Mouse (Mus musculus) kidney, postnatal 36 days (tissue): ENCODE results near the gene Mkks.
"Not testable (repeated sequence)": the region's sequence is repeated elsewhere in the genome, so short reads cannot be mapped to it uniquely, and the experiment has no call there.

Source experiments
- DNase-seq, 2 experiments: peaks; one replicate each; pipeline ENCODE4 v3.0.0; 2021 to 2022; ENCODE audit warnings: mixed read lengths in 2 of 2

The Mkks gene

DNA sequence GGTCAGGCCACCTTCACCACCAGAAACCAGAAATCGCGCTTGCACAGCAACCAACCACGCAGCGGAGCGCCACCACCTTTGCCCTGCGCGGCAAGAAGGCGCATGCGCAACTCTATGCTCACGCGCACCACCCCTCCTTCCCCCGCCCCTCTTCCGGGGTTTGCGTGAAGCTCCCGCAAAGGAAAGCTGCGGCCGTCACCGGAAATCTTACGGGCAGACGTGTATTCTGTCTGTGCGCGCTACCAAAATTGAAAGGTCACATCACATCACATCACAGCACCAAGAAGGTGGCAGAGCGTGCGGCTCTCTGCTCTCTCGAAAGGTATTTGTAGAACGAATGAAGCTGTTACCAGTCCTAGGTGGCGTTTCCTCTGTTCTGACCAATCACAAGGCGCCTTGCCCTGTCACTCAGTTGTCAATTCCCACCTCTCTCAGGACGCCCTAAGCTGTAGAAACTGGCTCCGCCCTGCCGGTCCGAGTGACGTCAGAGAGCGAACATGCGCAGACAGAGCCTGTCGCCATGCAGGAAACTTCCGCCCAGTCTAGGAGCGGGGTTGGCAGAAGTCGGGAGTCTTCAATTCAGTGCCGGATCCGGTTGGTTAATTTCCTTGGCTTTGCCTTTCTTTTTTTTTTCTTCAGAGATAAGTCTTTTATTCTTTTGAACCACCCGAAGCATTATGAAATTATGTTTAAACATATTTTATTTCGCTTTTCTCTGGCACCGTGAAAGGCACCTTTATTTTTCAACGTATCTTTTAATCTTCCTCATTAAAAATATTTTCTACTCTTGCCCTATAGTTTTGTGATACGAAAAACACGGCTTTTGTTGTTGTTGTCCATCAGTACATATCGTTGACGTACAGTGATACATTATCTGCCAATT, at the start of gene Mkks, which contains the start of the genes Slx4ip and AL731706.1:
Mkks (minus strand) TSS at position 322 of the 883 bp plus-strand sequence.
Slx4ip (plus strand) TSS at position 151 of the 883 bp plus-strand sequence.
AL731706.1 (minus strand) TSS at position 322 of the 883 bp plus-strand sequence.
- DNase-seq: peak; percentile 99

DNA sequence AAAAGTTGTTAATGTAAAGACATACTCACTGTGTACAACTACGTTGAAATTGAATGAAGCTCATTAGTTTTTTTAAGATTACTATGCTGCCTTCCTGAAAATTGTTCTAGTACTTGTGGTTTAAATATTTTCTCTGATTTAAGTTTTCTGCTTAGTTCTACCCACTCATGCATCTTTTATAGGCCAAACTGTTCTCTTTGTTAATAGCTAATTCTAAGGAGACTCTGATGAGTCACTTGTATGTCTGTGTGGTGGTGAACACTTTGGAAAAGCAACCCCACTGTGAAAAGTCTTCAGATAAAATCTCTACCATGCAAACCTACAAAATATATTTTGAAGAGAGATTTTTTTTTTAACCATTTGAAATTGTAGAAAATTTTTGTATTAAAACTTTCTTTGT, 47.1 kb upstream of the Mkks start:
- no peak for DNase-seq

DNA sequence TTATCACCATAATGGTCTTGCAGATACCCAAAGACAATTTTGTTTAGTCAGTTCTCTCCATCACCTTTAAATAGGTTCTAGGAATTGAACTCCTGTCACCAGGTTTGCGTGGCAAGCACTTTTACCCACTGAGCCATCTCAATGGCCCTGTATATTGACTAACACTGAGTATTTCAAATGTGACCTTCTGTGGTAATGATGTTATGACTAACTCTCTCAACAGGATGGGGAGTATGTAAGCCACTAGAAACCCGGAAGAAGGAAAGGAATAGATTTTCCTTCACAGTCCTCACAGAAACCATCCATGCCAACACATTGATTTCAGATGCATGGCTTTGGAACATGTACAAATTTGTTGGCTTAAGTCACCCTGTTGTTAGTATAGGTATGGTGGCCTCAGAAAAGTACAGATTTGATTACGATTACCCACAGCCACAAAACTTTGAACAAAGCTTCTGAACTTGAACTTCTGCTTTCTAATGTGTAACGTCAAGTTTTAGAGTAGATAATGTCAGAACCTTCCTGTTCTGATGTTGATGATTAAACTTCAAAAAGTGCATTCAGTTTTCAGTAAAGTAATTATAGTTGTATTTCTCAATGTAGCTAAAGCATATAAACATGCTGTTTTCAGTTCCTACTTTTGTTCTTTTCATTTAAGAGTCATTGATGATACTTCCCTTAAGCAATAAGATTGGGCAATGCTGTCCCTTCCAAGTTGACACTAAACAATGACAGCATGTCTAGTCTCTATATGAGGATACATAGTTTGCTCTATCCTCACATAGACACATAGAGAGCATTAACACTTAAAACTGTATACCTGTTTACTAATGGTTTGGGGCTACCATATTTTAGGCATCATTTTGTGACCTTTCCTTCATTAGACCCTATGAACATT, 45.5 kb upstream of the Mkks start:
- no peak for DNase-seq

DNA sequence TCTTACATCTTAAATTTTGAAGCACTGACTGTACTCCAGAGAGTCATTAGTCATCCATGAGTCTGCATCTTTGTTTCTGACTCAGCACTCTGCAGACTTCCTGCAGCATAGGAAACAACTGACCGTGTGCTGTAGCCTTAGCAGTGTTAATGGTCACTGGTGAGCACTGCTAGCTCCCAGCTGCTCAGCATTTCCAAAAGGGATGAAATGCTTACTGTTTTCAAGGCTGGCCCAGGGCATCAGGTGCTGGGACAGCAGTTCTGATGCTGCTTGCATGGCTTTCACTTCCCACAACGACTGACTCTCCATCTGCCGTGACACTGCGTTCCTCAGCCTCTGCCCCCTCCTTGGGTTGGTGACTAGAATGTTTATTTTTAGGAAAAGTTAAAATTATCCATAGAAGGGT, 29.8 kb upstream of the Mkks start:
- peak; percentile 3 to 7 for DNase-seq

DNA sequence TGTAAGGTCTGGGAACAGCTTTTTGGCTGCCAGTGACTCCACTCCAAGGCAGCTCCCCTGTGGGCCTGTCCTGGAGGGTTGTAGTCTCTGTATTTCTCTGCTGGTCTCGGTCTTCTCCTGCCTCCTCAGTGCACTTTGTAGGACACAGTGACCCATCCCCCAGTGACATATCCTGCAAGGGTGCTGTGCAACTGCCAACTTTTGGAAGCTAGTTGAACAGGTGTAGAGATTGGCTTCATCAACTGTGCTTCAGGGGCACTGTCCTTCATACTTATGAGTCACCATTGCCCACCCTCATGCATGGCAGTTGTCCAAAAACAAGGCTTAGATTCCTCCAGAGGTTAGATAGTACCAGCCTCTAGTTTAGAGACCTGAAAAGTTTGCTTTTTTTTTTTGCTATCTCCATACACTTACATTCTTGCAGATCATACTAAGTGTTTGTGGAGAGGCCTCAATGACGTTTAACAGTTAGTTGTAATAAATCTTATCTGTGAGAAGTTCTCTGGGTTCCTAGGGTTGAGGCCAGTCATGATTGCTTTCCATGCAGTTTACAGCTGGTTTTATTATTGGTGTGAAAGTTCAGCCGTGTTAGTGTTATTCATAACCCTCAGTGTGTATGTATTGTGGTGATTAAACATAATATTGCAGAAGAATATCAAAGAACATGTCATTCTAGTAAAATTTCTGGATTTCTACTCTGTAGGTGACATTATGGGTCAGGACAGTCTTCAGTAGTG, 29.2 kb upstream of the Mkks start:
- DNase-seq: no peak

DNA sequence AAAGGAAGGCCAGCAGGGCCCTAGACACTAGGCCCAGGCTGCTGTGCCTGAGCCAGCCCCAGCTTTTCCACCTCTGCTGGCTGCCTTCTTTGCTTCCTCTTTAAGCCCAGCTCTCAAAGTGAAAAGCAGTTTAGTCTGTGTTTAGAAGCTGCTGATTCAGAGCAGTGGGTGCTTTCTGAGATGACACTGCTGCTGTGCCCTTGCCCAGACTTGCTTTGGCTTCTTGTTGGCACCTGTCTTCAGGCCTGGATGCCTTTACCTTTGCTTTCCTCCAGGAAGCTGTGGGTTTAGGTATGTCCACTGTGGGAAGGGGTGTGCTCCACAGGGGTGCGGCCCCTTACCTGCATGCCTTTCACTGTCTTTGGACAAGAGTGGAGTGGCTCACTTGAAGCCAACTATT, 28.2 kb upstream of the Mkks start:
- no peak for DNase-seq

DNA sequence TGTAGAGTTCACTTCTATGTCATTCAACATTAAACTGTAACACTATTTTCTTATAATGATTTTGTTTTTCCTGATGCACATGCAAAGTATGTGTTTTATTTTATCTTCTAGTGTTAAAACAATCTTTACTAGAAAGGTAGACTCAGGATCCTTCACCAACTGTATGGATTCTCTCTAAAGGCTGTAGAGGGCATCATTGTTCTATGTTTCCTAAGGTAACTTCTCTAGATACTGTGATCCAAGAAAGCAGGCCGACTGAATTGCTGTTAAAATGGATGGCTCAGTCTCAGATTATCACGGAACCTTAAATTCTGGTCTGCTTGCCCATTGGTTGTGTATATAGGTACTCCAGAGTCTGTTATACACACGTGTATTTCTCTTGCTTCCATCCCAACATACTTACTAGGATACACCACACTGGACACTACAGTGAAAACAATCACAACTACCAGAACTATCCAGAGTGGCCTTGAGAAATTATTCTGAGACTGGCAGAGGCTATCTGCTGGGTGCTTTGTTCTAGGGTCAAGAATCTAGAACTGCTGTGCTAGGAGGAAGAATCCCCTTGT, 23.2 kb upstream of the Mkks start:
- no peak for DNase-seq

DNA sequence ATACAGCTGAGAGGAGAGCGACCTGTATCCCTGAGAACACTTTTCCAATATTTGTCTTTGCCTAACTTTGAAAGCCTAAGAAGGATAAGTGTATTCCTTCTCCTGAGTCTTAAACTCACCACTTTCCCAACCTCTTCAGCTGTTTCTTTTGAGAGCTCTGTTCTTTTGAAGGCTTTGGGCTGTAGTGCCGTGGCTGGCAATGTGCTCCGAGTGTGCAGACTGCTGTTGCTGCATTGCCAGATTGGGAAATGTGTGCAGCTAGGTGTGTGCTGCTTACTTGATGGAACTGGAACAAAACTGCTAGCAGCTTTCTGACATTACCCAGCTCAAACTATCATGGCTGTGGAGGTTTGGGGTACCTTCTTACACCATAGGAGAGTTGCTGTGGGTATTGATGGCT, 21.8 kb upstream of the Mkks start:
- DNase-seq: no peak

DNA sequence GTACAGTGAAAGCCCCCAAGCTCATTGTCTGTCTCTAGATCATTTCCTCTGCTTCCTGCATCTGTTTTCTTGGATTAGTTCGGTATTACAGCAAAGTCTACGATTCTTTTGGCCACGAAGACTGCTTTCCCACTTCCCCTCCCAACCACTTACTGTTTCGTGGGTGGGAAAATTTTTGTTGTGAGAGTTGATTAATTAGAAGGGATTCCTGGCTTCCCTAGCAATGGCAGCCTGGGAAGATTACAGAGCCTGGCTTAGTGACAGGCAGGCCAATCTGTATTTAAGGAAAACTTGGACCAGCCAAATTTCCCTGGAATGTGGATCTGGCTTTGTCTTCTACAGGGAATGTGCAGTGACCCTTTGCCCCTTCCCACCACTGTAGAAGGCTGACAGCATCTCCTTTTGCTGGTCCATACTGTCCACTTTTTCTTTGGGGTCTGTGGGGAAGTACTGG, 20.8 kb upstream of the Mkks start:
- peak in 1 of 2 experiments; percentile 19 for DNase-seq

DNA sequence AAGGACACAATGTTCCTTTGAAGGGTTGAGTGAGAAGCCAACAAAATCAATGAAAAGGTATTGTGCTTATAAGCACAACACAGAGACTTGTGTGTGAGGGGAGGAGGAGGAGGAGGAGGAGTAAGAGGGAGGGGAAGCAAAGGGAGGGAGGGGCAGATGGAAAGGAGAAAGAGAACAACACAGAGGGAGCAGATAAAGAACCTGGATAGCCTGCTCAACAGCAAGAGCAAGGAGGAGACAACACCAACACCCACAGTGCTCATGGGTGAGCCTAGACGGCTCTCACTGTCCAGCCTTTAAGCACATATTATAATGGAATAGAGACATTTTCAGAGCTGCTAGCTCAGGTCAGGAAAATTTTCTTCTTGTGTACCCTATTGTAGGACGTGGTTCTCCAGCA, 18.1 kb upstream of the Mkks start:
- DNase-seq: no peak

DNA sequence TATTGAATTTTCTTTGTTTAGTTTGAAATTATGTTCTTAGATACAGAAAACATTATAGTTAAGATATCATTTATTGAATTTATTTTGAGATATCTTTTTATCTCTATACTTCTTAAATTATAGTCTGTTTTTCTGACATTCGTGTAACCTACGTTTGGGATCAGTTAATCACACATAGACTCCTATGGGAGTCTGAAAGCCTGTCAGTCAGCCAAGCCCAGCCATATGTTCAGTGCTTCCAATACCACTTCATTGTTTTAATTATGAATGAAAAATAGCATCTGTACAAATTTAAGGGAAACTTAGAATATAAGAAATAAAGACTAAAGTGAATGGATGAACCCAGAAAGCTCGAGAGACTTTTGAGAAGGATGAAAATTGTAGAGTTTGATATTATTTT, 17.4 kb upstream of the Mkks start:
- no peak for DNase-seq

DNA sequence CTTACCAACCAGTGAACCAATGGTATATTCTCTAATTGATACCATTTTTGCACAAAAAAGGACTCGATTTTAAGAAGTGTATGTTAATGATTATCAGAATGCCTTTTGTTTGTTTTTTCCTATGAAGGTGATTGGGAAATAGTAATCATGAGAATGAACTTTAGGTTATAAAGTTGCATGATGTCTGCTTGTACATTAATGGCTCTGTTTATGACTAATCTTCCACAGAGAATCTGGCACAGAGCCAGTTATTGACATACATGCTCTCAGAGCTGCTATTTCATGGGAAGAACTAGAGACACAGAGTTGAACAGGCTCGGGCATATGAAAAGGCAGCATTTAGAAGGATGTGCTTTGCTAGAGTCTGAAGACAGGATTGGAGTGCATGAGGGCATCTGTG, 4.9 kb upstream of the Mkks start:
- no peak for DNase-seq

DNA sequence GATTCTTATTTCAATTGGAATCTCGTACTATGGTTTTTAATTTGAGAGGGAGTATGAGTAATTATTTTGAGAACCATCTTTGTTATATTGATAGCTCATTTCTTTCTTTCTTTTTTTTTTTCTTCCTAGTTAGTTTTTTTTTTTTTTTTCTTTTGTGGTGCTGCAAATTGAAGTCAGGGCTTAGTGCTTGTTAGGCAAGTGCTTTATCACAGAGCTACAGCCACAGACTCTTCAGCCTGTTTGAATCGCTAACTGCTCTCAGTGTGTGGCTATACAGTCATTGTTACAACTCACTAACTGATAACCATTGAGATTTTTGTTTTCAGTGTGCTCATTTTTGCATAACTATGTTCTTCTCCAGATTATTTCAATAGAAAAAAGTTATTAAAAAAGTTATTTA, 3.3 kb upstream of the Mkks start:
- no peak for DNase-seq

DNA sequence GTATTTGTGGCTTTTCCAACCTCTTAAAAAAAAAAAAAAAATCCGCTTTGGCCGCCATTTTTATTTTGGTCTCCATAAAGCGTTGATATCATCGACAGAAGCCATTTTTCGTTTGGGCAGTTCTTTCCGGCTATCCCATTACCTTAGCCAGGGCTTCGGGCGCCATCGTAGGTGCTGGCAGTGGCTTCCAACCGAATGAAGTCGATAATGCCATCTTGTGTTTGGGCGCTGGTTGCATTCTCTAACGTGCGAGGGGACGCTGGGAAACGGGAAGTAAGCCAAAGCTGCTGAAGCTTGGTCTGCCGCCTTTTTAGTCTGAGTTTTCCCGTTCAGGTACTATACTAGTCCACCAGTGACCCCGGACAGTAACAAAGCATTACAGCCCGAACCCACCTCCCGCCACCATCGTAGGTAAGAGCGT, 772 bp upstream of the Mkks start:
- peak; percentile 95 to 98 for DNase-seq

DNA sequence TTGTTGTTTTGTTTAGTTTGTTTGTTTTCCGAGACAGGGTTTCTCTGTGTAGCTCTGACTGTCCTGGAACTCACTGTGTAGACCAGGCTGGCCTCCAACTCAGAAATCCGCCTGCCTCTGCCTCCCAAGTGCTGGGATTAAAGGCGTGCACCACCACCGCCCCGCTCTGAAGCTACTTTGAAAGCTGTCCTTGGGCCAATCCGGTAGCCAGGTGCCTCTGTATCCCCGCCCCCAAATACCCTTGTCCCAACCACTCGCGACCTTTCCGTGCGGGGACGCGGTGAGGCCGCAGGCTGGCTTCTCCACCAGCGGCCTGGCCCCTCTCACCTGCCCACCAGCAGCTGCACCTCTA, 497 bp downstream of the Mkks start:
- not testable (repeated sequence) for DNase-seq

DNA sequence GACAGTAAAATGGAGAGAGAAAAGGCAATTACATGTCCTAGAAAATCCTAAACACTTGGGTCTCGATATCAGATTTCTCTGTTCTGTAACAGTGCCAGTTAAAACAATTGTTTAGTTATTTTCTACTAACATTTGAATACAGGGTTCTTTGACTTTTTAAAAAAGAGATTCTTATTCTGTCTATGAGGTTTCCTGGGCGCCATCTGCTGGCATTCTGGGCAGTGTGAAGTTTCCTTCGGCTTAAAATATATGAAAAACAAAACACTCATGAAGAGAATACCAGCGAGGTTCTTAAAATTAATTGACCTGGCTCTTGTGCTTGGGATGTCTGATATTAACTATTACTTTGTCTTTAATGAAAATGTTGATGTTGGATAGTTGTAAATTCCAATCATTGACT, 4.3 kb downstream of the Mkks start:
- peak; percentile 11 to 62 for DNase-seq

DNA sequence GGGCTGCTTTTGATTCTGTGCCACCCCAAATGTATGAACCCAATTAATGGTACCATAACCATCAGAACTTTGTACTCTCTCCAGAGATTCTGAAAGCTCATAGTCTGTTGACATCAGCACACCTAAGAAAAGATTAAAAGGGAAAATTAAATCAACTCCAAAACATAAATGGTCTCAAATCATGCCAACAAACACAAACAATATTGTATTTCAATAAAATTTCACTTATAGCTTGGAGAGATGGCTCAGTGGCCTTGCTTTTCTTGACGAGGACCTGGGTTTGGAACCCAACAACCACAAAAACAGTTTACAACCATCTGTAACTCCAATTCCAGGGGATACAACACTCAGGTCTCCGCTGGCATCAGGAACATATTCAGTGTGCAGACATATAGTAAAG, 5.6 kb downstream of the Mkks start, which contains the start of gene AL731706.2:
AL731706.2 (minus strand) TSS at position 101 of the 400 bp plus-strand sequence.
- no peak for DNase-seq

DNA sequence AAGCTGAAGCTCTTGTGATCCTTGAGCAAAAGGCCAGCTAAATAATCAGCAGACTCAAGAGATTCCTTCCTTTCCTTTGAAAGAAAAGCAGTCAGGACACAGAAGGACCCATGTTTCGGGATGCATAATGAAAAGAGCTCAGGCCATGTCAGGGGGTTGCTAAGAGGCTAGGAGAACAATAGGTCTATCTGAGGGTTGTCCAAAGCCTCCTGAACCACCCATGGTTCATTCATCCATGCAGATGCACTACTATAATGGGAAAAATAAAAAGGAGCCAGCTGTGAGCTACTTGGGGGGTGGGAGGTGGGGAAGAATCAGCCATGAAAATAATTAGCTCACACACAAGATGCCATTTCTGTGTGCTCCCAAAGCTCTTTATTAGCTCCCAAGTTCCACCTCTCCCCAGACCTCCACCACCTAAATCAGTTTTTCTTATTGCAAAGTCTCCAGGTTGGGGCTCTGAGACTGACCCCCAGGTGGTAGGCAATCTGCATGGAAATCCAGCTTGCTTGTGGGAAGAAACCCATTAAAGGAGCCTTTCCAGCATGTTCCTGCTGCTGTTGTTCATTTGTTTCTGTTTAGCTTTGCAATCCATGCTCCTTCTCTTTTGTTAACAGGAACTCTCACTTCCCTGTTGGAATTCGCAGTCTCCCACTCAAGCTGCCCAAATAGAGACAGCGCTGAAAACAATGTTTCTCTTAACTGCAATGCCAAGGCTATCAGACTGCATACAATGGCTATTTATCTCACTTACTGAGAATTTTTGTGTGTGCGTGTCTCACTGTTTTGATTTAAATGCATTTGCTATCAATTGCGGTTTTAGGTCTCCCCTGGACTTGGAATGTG, 36.4 kb downstream of the Mkks start:
- DNase-seq: no peak

DNA sequence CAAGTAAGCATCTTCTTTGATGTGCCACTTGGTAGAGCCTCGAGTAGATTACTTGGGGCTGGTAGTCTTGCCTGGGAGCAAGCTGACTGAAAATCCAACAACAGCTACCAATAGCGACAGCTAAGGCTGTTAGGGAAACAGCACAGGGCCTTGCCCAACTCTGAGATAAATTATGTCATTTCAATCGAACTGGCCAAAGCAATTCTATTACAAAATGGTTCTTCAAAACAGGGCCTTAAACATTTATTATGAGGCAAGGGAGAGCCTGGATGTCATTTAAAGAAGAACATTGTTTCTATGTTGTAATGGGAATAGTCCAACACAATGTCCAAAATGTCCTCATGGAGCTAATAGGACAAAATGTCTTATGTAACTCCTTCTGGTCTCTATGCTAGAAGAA, 40.8 kb downstream of the Mkks start:
- DNase-seq: no peak

DNA sequence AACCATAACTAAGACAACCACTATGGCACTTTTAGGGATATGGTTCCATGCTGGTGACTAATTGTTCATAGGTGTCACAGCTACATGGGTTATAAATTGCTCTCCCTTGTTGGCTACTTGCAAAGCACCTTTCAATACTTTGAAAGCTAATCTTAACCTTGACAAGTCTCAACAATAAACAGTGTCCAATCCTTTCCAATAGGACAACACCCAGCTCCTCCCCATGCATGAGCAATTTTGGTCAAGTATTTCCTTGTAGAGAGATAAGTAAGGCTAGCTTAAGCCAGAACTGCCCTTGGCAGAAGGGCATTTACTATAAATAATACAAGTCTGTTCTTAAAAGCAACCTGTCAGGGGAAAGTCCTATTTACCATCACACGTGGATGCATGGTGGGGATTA, 53.2 kb downstream of the Mkks start:
- DNase-seq: no peak

DNA sequence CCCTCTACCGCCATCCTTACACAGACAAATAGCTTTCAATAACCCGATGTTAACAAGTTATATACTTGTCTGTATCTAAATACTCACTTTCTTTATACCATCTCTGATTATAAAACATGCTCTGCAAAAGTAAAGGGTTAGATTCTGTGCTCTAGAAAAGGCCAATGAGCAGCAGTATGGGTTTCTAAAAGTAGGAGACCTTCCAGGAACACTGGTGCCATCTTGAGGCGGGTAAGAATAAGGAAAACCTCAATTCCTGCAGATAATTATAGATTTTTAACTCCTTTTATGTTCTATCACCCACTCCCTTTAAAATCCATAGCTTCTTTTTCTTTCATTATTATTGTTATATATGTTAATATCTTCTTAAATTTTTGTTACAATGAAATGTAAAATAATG, 55.3 kb downstream of the Mkks start:
- DNase-seq: peak in 1 of 2 experiments; percentile 4

DNA sequence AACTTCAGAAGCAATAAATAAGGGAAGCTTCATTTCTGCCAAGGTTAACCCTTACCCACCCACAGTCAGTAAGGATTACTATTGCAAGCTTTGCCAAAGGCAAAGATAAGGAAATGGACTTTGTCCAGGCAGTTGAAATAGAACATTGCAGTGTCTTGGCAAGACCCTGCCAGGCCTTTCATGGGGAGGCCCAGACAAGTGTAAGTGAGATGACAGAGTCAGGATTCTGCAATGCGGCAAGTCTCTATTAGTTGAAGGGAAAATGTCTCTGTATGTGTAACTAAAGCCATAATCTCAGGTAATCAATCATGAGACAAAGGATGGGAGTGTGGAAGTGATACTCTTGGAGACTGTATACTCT, 56.5 kb downstream of the Mkks start:
- DNase-seq: no peak
